Mouse (Mus musculus) frontal cortex, postnatal 36 days (tissue): ENCODE measurements at regions not wholly inside any gene's neighbourhood (a gene's known extent, or its start where the extent isn't known, plus 50 kb on each side); places are given as distances from the start of the nearest gene placed in this dataset.

Experiments
- DNase-seq, 2 experiments: peaks; one replicate each; pipeline ENCODE4 v3.0.0; 2022; ENCODE audit warnings: low spot score in 2 of 2

GRCm38 (mm10) chr14:31944682-31945081, 84.1 kb upstream of the Galnt15 start:
- DNase-seq, result no peak

- DNase-seq, result no peak
Observed at GRCm38 (mm10) chr14:31945125-31945524, 83.7 kb upstream of the Galnt15 start.

- no peak for DNase-seq
Observed at GRCm38 (mm10) chr14:31946032-31946431, 82.8 kb upstream of the Galnt15 start.

GRCm38 (mm10) chr14:31947246-31947645, 81.5 kb upstream of the Galnt15 start:
- no peak for DNase-seq

- no peak for DNase-seq
Observed at GRCm38 (mm10) chr14:31951894-31952293, 76.9 kb upstream of the Galnt15 start.

GRCm38 (mm10) chr14:31953783-31954182, 75.0 kb upstream of the Galnt15 start:
- peak; percentile 40 to 66 for DNase-seq

GRCm38 (mm10) chr14:31954945-31955344, 73.8 kb upstream of the Galnt15 start:
- peak; percentile 84 to 92 for DNase-seq

- no peak for DNase-seq
Observed at GRCm38 (mm10) chr14:31957211-31957638, 71.6 kb upstream of the Galnt15 start.

- DNase-seq, result no peak
Observed at GRCm38 (mm10) chr14:31960201-31960854, 68.5 kb upstream of the Galnt15 start.

- DNase-seq, result no peak
Observed at GRCm38 (mm10) chr14:31961442-31961841, 67.3 kb upstream of the Galnt15 start.

GRCm38 (mm10) chr14:31963131-31963911, 65.5 kb upstream of the Galnt15 start:
- DNase-seq, result no peak

- DNase-seq, result no peak
Observed at GRCm38 (mm10) chr14:31964076-31964475, 64.7 kb upstream of the Galnt15 start.

GRCm38 (mm10) chr14:31964831-31965230, 64.0 kb upstream of the Galnt15 start:
- no peak for DNase-seq

- DNase-seq, result no peak
Observed at GRCm38 (mm10) chr14:31969531-31969930, 59.3 kb upstream of the Galnt15 start.

- no peak for DNase-seq
Observed at GRCm38 (mm10) chr14:31970245-31970830, 58.5 kb upstream of the Galnt15 start.

- no peak for DNase-seq
Observed at GRCm38 (mm10) chr14:31970851-31971250, 57.9 kb upstream of the Galnt15 start.

GRCm38 (mm10) chr14:31973702-31974101, 55.1 kb upstream of the Galnt15 start:
- no peak for DNase-seq

GRCm38 (mm10) chr14:31978196-31978595, 50.6 kb upstream of the Galnt15 start:
- DNase-seq, result no peak

GRCm38 (mm10) chr14:31978690-31979089, 50.1 kb upstream of the Galnt15 start:
- DNase-seq, result no peak
